Mouse (Mus musculus) midbrain, embryonic 12.5 days (tissue): ENCODE results near the gene Wipf2. TPM values are rescaled to one million over a fixed set of nuclear protein-coding genes. Genes with fewer than 3 reads are reported as not detected.
"Not testable (repeated sequence)": the region's sequence is repeated elsewhere in the genome, so short reads cannot be mapped to it uniquely, and the experiment has no call there.

ENCODE experiments used
- ATAC-seq: fragments of 200-750 bp; cut with Nextera tagmentation; 2 replicates; pipeline ENCODE4 v1.8.0; 2017; ENCODE audit warnings: low read depth, moderate TSS enrichment, moderate library complexity; ENCODE audit not compliant: low FRiP score
- H3K27ac ChIP-seq: fragments of 300-500 bp; sonication (generic); replicated peaks from 2 replicates; pipeline ENCODE4 v1.5.1; 2016; ENCODE audit warnings: mild to moderate bottlenecking
- H3K27me3 ChIP-seq: fragments of 300-500 bp; sonication (generic); 2 replicates; pipeline ENCODE4 v1.6.1; 2016; ENCODE audit warnings: mild to moderate bottlenecking
- H3K36me3 ChIP-seq: fragments of 300-500 bp; sonication (generic); 2 replicates; pipeline ENCODE4 v1.6.1; 2016
- H3K4me1 ChIP-seq: fragments of 300-500 bp; sonication (generic); 2 replicates; pipeline ENCODE4 v1.6.1; 2016
- H3K4me2 ChIP-seq: fragments of 300-500 bp; sonication (generic); replicated peaks from 2 replicates; pipeline ENCODE4 v1.6.1; 2016; ENCODE audit warnings: mild to moderate bottlenecking, moderate library complexity
- H3K4me3 ChIP-seq: fragments of 300-500 bp; sonication (generic); 2 replicates; pipeline ENCODE4 v1.5.1; 2016; ENCODE audit warnings: mild to moderate bottlenecking
- H3K9ac ChIP-seq: fragments of 300-500 bp; sonication (generic); replicated peaks from 2 replicates; pipeline ENCODE4 v1.6.1; 2016; ENCODE audit warnings: mild to moderate bottlenecking, moderate library complexity
- H3K9me3 ChIP-seq: fragments of 300-500 bp; sonication (generic); 2 replicates; pipeline ENCODE4 v1.6.1; 2016; ENCODE audit warnings: mild to moderate bottlenecking
- WGBS: fragments of 180-500 bp; shearing (Covaris S2); methylation state at CpG from one replicate; pipeline ENCODE4 v1.1.7; 2016; 5-methylcytosine and 5-hydroxymethylcytosine counted together
- polyA plus RNA-seq: library from polyadenylated mRNA; unstranded; fragments of >200 nt; fragmentation: Nextera tagmentation; extraction: Ambion mirVana; gene quantifications from 2 replicates; pipeline ENCODE4 v1.2.1, GENCODE M21; 2016

The Wipf2 gene
- polyA plus RNA-seq, 1 experiment from 2014 or later, result 4.9 TPM

DNA sequence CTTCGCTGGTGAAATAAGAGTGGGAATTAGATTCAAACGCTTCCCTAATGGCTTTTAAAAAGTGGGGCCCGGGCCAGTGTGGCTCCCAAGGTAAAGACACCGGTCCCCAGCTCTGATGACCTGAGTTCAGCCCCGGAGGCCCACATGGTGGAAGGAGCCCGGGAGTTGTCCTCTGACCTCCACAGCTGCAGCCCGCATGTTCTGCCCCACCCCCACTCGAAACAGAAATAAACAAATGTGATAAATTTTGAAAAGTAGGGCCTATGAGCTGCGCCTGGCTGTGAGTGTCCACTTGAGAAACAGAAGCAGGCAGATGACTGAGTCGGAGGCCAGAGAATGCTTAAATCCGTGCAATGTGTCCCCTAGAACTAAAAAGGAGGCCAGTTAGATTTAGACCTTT is 50.8 kb downstream of the Wipf2 start:
- H3K27me3 ChIP-seq, result no peaks in the 10 kb centered on the region
- H3K36me3 ChIP-seq, result peaks cover 62% of the 10 kb centered on the region
- H3K9me3 ChIP-seq, result no peaks in the 10 kb centered on the region
- no peak overlapping the region for H3K4me2 ChIP-seq
- no peak overlapping the region for H3K9ac ChIP-seq
- no peak overlapping the region for H3K4me3 ChIP-seq
- ATAC-seq, result no peak
- 84% methylated on average over 11 of the region's 11 CpGs for WGBS
- H3K4me1 ChIP-seq, result peaks cover 9% of the 10 kb centered on the region
- no peak overlapping the region for H3K27ac ChIP-seq

DNA sequence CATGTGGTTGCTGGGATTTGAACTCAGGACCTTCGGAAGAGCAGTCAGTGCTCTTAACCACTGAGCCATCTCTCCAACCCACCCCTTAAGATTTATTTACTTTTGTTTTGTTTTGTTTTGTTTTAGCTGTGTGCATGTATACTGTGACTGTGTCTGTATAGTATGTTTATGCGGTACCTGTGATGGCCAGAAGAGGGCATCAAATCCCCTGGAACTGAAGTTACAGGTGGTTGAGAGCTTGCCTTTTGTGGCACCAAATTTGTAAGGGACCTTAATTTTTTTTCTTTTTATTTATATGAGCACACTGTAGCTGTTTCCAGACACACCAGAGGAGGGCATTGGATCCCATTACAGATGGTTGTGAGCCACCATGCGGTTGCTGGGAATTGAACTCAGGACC is 52.9 kb downstream of the Wipf2 start:
- H3K4me1 ChIP-seq, H3K27ac ChIP-seq, H3K27me3 ChIP-seq, H3K4me3 ChIP-seq, H3K9ac ChIP-seq, ATAC-seq, H3K9me3 ChIP-seq, H3K4me2 ChIP-seq: not testable (repeated sequence)
- WGBS, result 96% methylated on average over 3 of the region's 3 CpGs
- H3K36me3 ChIP-seq, result peaks cover 62% of the 10 kb centered on the region

DNA sequence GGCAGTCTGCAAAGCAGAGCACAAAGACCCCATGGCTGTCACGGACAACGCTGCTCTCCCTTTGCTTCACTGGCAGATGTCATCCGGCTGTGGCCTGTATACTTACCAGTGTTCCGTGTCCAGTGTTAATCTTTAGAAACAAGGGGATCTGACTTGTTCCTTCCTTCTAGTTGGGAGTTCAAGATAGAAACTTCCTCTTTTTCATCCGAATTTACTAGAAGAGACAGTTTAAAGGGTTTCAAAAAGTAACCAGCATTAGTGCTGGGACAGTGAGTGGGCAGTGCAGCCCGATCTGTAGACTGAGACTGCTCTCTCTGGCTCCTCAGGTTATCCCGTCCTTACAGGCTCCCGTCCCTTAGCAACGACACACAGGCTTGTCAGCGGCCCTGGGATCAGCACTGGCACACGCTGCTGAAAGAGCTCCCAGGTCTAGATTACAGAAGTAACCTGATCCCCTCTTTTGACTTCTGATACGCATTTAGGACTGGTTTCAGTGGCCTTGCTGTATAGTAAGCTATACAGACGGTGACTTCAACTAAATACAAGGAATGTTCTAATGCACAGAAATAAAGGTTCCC is 54.1 kb downstream of the Wipf2 start:
- WGBS, result 79% methylated on average over 13 of the region's 13 CpGs
- H3K27me3 ChIP-seq, result no peaks in the 10 kb centered on the region
- H3K4me2 ChIP-seq, result no peak overlapping the region
- peaks cover 52% of the 10 kb centered on the region for H3K36me3 ChIP-seq
- H3K4me3 ChIP-seq, result no peak overlapping the region
- H3K4me1 ChIP-seq, result peaks cover 1% of the 10 kb centered on the region; the same call in 1 of the 2 replicates
- ATAC-seq, result no peak
- no peak overlapping the region for H3K9ac ChIP-seq
- no peaks in the 10 kb centered on the region for H3K9me3 ChIP-seq
- H3K27ac ChIP-seq, result no peak overlapping the region

DNA sequence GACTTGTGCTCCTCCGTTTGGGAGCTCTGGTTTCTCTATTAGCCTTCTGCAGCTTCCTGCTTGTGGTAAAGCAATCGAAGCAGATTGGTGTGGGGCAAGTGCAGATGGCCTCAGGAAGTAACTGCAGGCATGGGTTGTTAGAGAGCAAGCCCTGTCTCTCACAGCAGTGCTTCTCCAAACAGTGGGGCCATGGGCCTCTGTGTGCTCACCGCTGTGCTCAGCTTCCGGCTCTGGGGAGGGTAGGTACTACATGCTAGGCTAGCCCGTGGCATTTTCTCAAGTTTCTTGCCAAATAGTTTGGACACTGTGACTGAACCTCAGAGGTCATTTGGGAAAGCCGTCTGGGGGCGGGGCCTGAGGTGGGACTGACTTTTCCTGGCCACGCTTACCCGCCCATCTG is 54.8 kb downstream of the Wipf2 start:
- H3K9me3 ChIP-seq, result no peaks in the 10 kb centered on the region
- 81% methylated on average over 9 of the region's 9 CpGs for WGBS
- ATAC-seq, result no peak
- H3K9ac ChIP-seq, result 0 out of 2 replicates have a peak overlapping the region, but pooled peaks have one; percentile 20
- peaks cover 4% of the 10 kb centered on the region; the same call in 1 of the 2 replicates for H3K4me1 ChIP-seq
- no peak overlapping the region for H3K27ac ChIP-seq
- no peak overlapping the region for H3K4me3 ChIP-seq
- H3K36me3 ChIP-seq, result peaks cover 52% of the 10 kb centered on the region
- no peak overlapping the region for H3K4me2 ChIP-seq
- H3K27me3 ChIP-seq, result no peaks in the 10 kb centered on the region

DNA sequence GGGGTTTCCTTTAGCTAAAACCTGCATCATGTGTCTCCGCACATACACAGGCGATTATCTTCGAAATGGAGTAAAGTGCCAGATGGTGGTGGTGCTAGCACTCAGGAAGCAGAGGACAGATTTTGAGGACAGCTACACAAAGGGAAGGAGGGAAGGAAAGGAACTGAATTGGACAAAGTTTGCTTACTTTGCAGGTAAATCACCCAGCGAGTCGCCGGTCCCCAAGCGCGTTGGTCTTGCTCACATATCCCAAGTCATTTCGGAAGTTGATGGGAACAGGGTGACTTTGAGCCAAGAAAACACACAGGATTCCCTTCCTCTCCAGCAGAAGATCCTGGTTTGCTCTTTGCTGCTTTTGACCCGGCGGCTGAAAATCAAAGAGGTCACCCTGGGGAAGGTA is 55.6 kb downstream of the Wipf2 start:
- 92% methylated on average over 11 of the region's 11 CpGs for WGBS
- ATAC-seq, result no peak
- peaks cover 45% of the 10 kb centered on the region for H3K36me3 ChIP-seq

DNA sequence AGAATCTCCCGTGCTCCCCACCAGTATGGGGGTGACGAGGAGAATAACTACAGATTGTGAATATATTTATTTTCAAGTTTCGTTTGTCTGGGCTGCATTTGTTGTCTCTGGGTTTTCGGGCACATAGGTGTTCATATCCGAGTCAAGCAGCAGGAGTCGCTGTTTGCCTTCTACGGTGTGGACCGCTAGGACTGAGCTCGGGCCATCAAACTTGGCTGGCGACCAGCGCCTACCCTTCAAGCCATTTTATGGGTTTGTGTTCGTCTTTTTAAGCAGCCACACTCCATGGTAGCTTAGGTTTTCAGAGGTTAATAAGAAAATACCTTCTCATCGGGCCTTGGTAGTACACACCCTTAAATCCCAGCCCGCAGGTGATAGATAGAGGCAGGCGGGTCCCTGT is 58.4 kb downstream of the Wipf2 start:
- Histone ChIP-seq H3K36me3 (peaks cover 26% of the 10 kb centered on the region), H3K4me1 (peaks cover 31% of the 10 kb centered on the region)
- H3K4me3 ChIP-seq, H3K27ac ChIP-seq, H3K27me3 ChIP-seq, H3K4me2 ChIP-seq, H3K9ac ChIP-seq, ATAC-seq, H3K9me3 ChIP-seq: not testable (repeated sequence)
- 60% methylated on average over 15 of the region's 15 CpGs for WGBS

More for the DNA sequence above, 55.6 kb downstream of the Wipf2 start:
- Histone ChIP-seq H3K4me3 (no peak overlapping the region), H3K27me3 (no peaks in the 10 kb centered on the region), H3K4me1 (peaks cover 7% of the 10 kb centered on the region; the same call in 1 of the 2 replicates), H3K9ac (no peak overlapping the region), H3K4me2 (no peak overlapping the region), H3K27ac (no peak overlapping the region), H3K9me3 (no peaks in the 10 kb centered on the region)

DNA sequence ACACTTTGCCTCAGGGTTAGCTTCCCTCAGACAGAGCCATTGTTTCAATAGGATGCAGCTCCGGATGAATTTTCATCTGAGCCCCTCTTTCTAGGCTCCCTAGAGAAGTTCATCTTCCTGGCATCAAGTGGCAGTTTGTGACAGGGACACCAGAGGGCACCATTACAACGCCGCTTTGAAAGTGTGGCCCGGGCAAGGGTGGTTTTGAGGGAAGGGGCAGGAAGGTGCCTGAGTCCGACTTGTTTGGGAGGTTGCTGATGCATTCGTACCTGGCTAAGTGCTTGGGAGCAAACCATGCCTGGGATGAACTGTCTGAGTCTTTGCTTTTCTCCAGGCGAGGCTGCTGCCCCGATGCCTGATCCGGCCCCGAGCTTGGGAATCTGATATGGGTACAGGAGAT is 58.9 kb downstream of the Wipf2 start:
- H3K4me2 ChIP-seq, H3K27ac ChIP-seq: not testable (repeated sequence)

DNA sequence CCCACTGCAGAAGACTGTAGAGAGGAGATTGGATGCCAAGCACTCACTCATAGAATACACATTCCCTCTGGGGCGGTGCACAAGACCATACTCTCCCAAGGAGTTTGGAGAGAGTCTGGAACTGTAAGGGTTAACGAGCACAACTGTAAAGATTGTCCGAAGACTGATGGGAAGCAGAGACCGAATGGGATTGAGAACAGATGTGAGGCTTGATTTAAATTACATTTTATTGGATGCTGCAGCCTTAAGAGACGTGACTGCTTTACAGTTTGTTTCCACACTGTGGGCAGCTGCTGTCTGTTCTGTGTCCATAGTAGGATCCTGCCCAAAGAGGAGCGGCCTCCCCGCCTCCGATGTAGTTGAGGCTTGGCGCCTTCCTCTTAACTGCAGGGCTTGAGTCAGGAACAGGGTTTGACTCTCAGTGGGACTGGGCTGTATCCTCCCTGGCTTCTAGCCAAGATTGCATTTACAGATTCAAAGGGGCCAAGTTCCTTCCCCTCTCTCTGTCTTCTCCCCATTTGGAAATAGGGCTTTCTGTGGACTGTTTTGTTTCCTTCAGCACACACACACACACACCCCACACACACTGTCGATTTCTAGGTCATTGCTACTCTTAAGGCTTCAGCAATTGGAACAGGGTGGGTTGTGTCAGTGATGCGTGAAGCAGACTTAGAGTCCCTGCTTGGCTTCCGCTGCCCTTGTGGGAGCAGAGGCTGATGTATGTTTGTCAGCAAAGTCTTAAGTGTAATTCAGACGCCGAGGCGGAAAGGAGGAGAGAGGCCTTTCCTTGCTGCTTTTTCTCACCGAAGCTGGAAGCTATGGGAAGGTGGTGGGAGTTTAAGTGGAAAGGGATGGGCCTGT is 59.6 kb downstream of the Wipf2 start:
- H3K27me3 ChIP-seq, ATAC-seq, H3K4me2 ChIP-seq, H3K27ac ChIP-seq, H3K9me3 ChIP-seq, H3K4me3 ChIP-seq, H3K9ac ChIP-seq: not testable (repeated sequence)
- 67% methylated on average over 16 of the region's 16 CpGs for WGBS
- H3K4me1 ChIP-seq, result peaks cover 39% of the 10 kb centered on the region
- H3K36me3 ChIP-seq, result peaks cover 20% of the 10 kb centered on the region

More for the DNA sequence above, 58.9 kb downstream of the Wipf2 start:
- H3K9ac ChIP-seq, H3K4me3 ChIP-seq, ATAC-seq, H3K27me3 ChIP-seq, H3K9me3 ChIP-seq: not testable (repeated sequence)
- WGBS, result 52% methylated on average over 10 of the region's 10 CpGs
- Histone ChIP-seq H3K4me1 (peaks cover 31% of the 10 kb centered on the region), H3K36me3 (peaks cover 21% of the 10 kb centered on the region)

DNA sequence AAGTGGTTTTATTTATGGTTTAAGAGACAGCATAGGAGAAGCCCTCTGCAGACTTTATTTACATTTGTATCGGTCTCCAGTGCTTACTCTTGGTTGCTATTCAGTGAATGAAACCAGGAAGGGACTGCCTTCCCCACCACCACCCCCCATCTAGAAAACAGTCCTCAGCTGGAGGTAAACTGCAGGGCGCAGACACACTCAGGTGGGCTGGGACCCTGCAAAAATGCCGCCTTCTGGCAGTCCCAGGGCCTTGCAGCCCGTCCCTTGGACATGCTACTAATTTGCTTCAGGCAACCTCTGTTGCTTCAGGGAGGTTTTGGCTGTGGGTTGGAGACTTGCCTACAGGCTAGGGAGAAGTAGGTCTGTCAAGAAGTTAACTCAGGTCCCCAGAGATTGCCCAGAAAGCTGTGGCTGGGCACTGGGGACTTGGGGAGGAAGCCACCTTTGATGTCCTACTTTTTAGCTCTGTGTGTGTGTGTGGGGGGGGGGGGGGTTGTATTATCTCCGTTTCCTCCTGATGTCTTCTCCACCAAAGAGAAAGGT is 61.3 kb downstream of the Wipf2 start:
- no peak for ATAC-seq
- Histone ChIP-seq H3K4me3 (no peak overlapping the region), H3K9me3 (no peaks in the 10 kb centered on the region), H3K36me3 (peaks cover 7% of the 10 kb centered on the region), H3K4me2 (no peak overlapping the region), H3K4me1 (peaks cover 55% of the 10 kb centered on the region), H3K9ac (peak overlapping the region; percentile 5; the same call in 1 of the 2 replicates), H3K27me3 (peaks cover 4% of the 10 kb centered on the region; the same call in 1 of the 2 replicates), H3K27ac (peak overlapping the region; percentile 74)
- 39% methylated on average over 5 of the region's 5 CpGs for WGBS

DNA sequence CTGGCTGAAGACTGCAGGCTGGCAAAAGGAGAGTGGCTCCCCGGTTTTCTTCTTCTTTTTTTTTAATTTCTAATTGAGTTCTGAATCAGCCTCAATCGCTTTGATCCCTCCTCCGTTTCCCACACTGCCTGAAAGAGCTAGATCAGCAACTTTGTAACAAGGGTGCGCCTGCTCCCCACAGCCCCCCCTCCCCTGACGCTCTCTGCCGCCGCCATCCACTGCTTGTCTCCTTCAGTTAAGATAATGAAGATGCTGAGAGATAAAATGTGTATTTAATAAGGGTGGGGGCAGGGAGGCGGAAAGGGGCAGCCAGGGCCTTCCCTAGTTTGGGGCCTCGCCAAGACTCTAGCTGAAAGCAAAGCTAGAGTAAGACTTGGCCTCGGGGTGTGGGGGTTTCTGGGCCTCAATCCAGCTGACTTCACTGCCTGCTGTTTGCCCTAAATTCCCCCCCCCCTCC is 61.9 kb downstream of the Wipf2 start:
- peak overlapping the region; percentile 74 for H3K27ac ChIP-seq
- peak overlapping the region; percentile 27 for H3K4me2 ChIP-seq
- no peaks in the 10 kb centered on the region for H3K9me3 ChIP-seq
- H3K4me3 ChIP-seq, result no peak overlapping the region
- peaks cover 61% of the 10 kb centered on the region for H3K4me1 ChIP-seq
- H3K9ac ChIP-seq, result peak overlapping the region; percentile 37
- peaks cover 4% of the 10 kb centered on the region; the same call in 1 of the 2 replicates for H3K27me3 ChIP-seq
- 8% methylated on average over 10 of the region's 10 CpGs for WGBS
- ATAC-seq, result no peak; the same call in 1 of the 2 replicates
- H3K36me3 ChIP-seq, result peaks cover 4% of the 10 kb centered on the region; the same call in 1 of the 2 replicates

DNA sequence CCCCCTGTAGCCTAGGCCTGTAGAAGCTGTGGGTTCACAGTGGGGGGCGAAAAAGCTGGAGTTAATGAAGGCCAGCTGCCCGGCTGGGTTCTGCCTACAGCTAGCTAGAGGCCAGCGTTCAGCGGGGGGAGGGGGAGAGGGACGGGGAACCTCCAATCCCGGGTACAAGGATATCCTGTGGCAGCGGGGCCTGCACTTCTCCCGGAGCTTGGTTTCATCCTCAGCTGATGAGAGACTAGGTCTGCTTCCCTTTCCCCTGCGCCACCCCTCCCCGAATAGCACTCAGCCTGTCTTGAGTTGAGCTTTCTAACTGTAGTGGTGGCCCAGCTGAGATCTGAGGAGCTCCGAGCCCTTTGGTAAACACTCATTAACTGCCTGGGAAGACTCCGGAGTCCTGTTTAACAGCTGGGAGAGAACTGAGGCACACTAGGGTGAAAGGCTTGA is 62.5 kb downstream of the Wipf2 start:
- H3K4me2 ChIP-seq, result peak overlapping the region; percentile 27
- H3K4me3 ChIP-seq, result no peak overlapping the region
- peaks cover 67% of the 10 kb centered on the region for H3K4me1 ChIP-seq
- peak overlapping the region; percentile 37; the same call in 1 of the 2 replicates for H3K9ac ChIP-seq
- peak; percentile 25 for ATAC-seq
- H3K36me3 ChIP-seq, result peaks cover under 1% of the 10 kb centered on the region; the same call in 1 of the 2 replicates
- WGBS, result 6% methylated on average over 12 of the region's 12 CpGs
- no peaks in the 10 kb centered on the region for H3K9me3 ChIP-seq
- peaks cover 4% of the 10 kb centered on the region; the same call in 1 of the 2 replicates for H3K27me3 ChIP-seq
- peak overlapping the region; percentile 74 for H3K27ac ChIP-seq

DNA sequence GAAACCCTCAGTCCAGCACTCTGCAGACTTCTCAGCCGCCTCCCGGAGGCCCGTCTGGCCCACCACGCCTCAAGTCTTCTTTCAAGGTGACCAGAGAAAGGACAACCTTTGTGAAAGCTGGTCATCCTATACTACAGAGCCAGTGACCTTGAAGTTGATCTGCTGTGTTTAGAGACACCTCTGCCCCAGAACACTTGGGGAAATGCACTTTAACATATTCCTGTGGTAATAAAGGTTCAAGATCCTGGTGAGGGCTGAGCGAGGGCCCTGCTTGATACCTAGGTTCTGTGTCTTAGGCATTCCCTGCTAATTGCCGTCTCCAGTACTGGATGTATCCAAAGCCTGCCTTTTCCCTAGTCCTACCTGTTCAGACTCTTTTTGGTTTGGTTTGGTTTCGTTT is 63.1 kb downstream of the Wipf2 start:
- Histone ChIP-seq H3K9ac (no peak overlapping the region), H3K27ac (peak overlapping the region; percentile 74), H3K9me3 (no peaks in the 10 kb centered on the region), H3K4me3 (no peak overlapping the region), H3K27me3 (peaks cover 4% of the 10 kb centered on the region; the same call in 1 of the 2 replicates), H3K36me3 (no peaks in the 10 kb centered on the region), H3K4me1 (peaks cover 74% of the 10 kb centered on the region), H3K4me2 (no peak overlapping the region)
- 63% methylated on average over 7 of the region's 7 CpGs for WGBS
- ATAC-seq, result no peak
